Mouse (Mus musculus) kidney, embryonic 14.5 days (tissue): ENCODE data around the gene Cacnb4. TPM values are rescaled to one million over a fixed set of nuclear protein-coding genes. Genes with fewer than 3 reads are reported as not detected.

ENCODE experiments used
- ATAC-seq: fragments of 200-750 bp; cut with Nextera tagmentation; 2 replicates; pipeline ENCODE4 v1.8.0; 2017; ENCODE audit warnings: moderate number of reproducible peaks, mild to moderate bottlenecking, moderate TSS enrichment, moderate library complexity; ENCODE audit not compliant: low FRiP score, low TSS enrichment
- H3K27ac ChIP-seq: fragments of 300-500 bp; sonication (generic); 2 replicates; pipeline ENCODE4 v1.5.1; 2014; ENCODE audit warnings: low read depth, mild to moderate bottlenecking, low read length, moderate library complexity, mixed read lengths
- H3K27me3 ChIP-seq: fragments of 300-500 bp; sonication (generic); 2 replicates; pipeline ENCODE4 v1.6.1; 2014; ENCODE audit warnings: mild to moderate bottlenecking, low read length; ENCODE audit not compliant: control insufficient read depth, insufficient read depth
- H3K36me3 ChIP-seq: fragments of 300-500 bp; sonication (generic); 2 replicates; pipeline ENCODE4 v1.6.1; 2014; ENCODE audit warnings: low read length, mixed read lengths; ENCODE audit not compliant: control insufficient read depth, insufficient read depth
- H3K4me1 ChIP-seq: fragments of 300-500 bp; sonication (generic); 2 replicates; pipeline ENCODE4 v1.6.1; 2014; ENCODE audit warnings: low read length, mixed read lengths; ENCODE audit not compliant: control insufficient read depth, insufficient read depth
- H3K4me2 ChIP-seq: fragments of 300-500 bp; sonication (generic); replicated peaks from 2 replicates; pipeline ENCODE4 v1.6.1; 2014; ENCODE audit warnings: low read depth, mild to moderate bottlenecking, low read length
- H3K4me3 ChIP-seq: fragments of 300-500 bp; sonication (generic); 2 replicates; pipeline ENCODE4 v1.5.1; 2014; ENCODE audit warnings: mild to moderate bottlenecking, low read length
- H3K9ac ChIP-seq: fragments of 300-500 bp; sonication (generic); 2 replicates; pipeline ENCODE4 v1.6.1; 2014; ENCODE audit warnings: low read depth, mild to moderate bottlenecking, low read length, moderate library complexity
- H3K9me3 ChIP-seq: fragments of 300-500 bp; sonication (generic); 2 replicates; pipeline ENCODE4 v1.6.1; 2016; ENCODE audit warnings: low read length; ENCODE audit not compliant: control insufficient read depth
- WGBS: fragments of 180-500 bp; shearing (Covaris S2); extraction: QIAGEN DNeasy Blood & Tissue Kit; methylation state at CpG from one replicate; pipeline ENCODE4 v1.1.7; 2014; 5-methylcytosine and 5-hydroxymethylcytosine counted together
- polyA plus RNA-seq: library from polyadenylated mRNA; unstranded; fragments of >200 nt; fragmentation: Nextera tagmentation; extraction: Ambion mirVana; gene quantifications from 2 replicates; pipeline ENCODE4 v1.2.1, GENCODE M21; 2014

The Cacnb4 gene
- polyA plus RNA-seq, 1 experiment from 2014 or later: 4.3 TPM

- no peak overlapping the region for H3K27ac ChIP-seq
- no peak overlapping the region for H3K4me2 ChIP-seq
- no peak overlapping the region for H3K4me3 ChIP-seq
- WGBS: 37% methylated on average over 5 of the region's 5 CpGs
- H3K4me1 ChIP-seq: no peaks in the 10 kb centered on the region
- peaks cover 9% of the 10 kb centered on the region; the same call in 1 of the 2 replicates for H3K36me3 ChIP-seq
- no peak for ATAC-seq
- H3K9me3 ChIP-seq: no peaks in the 10 kb centered on the region
- H3K27me3 ChIP-seq: no peaks in the 10 kb centered on the region
- H3K9ac ChIP-seq: no peak overlapping the region
These were observed 23.7 kb upstream of the Cacnb4 start for GRCm38 (mm10) chr2:52700352-52700751.

DNA sequence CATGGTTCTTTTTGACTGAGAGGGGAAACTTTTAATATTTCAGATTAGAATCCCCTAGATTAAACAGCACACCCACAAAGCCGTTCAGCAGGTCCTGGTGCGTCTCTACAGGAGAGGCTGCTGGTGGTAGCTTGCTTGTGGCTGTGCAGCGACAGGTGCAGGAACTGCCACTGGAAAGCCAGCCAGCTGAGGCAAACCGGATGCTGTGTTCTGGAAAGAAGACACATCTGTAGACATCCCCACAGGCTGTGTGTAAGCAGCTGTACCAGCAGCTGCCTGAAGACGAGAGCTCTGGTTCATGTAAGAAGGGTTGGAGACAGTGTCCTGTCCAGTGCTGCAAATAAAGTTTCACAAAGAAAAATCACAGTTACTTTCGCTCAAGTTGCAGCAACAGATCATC is 18.0 kb upstream of the Cacnb4 start:
- 53% methylated on average over 6 of the region's 6 CpGs for WGBS
- Histone ChIP-seq H3K27me3 (no peaks in the 10 kb centered on the region), H3K4me3 (no peak overlapping the region), H3K9me3 (no peaks in the 10 kb centered on the region), H3K9ac (no peak overlapping the region), H3K4me2 (no peak overlapping the region), H3K36me3 (peaks cover 2% of the 10 kb centered on the region; the same call in 1 of the 2 replicates), H3K4me1 (no peaks in the 10 kb centered on the region), H3K27ac (no peak overlapping the region)
- no peak for ATAC-seq

GRCm38 (mm10) chr2:52691745-52692144 is 15.1 kb upstream of the Cacnb4 start:
- Histone ChIP-seq H3K4me1 (no peaks in the 10 kb centered on the region), H3K4me3 (no peak overlapping the region), H3K9me3 (no peaks in the 10 kb centered on the region), H3K9ac (no peak overlapping the region), H3K36me3 (no peaks in the 10 kb centered on the region; the same call in 1 of the 2 replicates), H3K27me3 (no peaks in the 10 kb centered on the region), H3K27ac (no peak overlapping the region), H3K4me2 (no peak overlapping the region)
- 85% methylated on average over 4 of the region's 4 CpGs for WGBS
- no peak for ATAC-seq

GRCm38 (mm10) chr2:52686601-52687000 is 10.0 kb upstream of the Cacnb4 start:
- no peak for ATAC-seq
- Histone ChIP-seq H3K4me3 (no peak overlapping the region), H3K4me2 (no peak overlapping the region), H3K27ac (no peak overlapping the region), H3K9me3 (peaks cover 3% of the 10 kb centered on the region; the same call in 1 of the 2 replicates), H3K9ac (no peak overlapping the region), H3K4me1 (no peaks in the 10 kb centered on the region), H3K27me3 (no peaks in the 10 kb centered on the region), H3K36me3 (no peaks in the 10 kb centered on the region)
- 77% methylated on average over 6 of the region's 6 CpGs for WGBS

- H3K4me2 ChIP-seq: no peak overlapping the region
- no peak for ATAC-seq
- no peaks in the 10 kb centered on the region for H3K36me3 ChIP-seq
- H3K4me3 ChIP-seq: no peak overlapping the region
- H3K4me1 ChIP-seq: peaks cover 7% of the 10 kb centered on the region; the same call in 1 of the 2 replicates
- H3K27me3 ChIP-seq: peaks cover 12% of the 10 kb centered on the region
- no peaks in the 10 kb centered on the region for H3K9me3 ChIP-seq
- WGBS: 56% methylated on average over 4 of the region's 4 CpGs
- H3K27ac ChIP-seq: no peak overlapping the region
- H3K9ac ChIP-seq: no peak overlapping the region
These were observed 958 bp upstream of the Cacnb4 start for GRCm38 (mm10) chr2:52677589-52677988.

GRCm38 (mm10) chr2:52676913-52677303 is 277 bp upstream of the Cacnb4 start:
- Histone ChIP-seq H3K9ac (no peak overlapping the region), H3K4me1 (peaks cover 7% of the 10 kb centered on the region; the same call in 1 of the 2 replicates), H3K4me2 (peak overlapping the region; percentile 84), H3K36me3 (no peaks in the 10 kb centered on the region), H3K27ac (no peak overlapping the region), H3K4me3 (peak overlapping the region; percentile 70; the same call in 1 of the 2 replicates), H3K27me3 (peaks cover 12% of the 10 kb centered on the region), H3K9me3 (no peaks in the 10 kb centered on the region)
- no peak; the same call in 1 of the 2 replicates for ATAC-seq
- WGBS: 5% methylated on average over 6 of the region's 6 CpGs

DNA sequence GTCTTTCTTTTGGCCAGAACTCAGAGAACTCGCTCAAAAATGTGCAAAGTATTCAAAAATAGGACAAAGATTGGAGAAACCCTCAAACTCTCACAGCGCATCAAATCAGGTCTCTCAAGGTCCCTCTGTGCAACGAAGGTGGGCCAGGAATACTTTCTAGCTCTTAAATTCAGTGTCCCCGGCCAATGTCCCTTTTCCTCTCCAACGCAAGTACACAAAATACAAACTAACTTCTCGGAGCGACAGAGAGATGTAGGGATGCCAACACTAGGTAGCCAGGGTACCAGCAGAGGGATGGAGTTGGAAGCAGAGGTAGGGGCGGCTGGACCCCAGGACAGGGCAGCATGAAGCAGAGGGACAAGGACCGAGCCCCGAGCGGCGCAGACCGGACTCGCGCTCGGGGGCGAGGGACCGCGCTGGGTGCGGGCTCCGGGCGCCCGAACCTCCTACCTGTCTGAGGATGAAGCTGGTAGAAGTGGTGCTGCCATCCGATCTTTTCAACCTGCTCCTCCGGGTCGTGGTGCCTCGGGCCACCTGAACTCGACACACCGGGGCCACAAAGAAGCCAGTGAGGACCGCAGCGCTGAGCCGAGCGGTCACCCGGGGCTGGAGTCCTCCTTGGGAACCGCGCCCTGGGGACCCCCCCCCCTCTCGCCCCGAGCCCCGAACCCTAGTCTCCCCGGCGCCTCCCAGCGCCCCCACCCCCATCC is 1.2 kb downstream of the Cacnb4 start:
- Histone ChIP-seq H3K4me1 (peaks cover 7% of the 10 kb centered on the region; the same call in 1 of the 2 replicates), H3K9me3 (no peaks in the 10 kb centered on the region), H3K27ac (peak overlapping the region; percentile 80; the same call in 1 of the 2 replicates), H3K36me3 (no peaks in the 10 kb centered on the region), H3K27me3 (peaks cover 12% of the 10 kb centered on the region), H3K4me3 (peak overlapping the region; percentile 70), H3K4me2 (peak overlapping the region; percentile 84), H3K9ac (peak overlapping the region; percentile 70)
- peak; percentile 37 for ATAC-seq
- WGBS: under 1% methylated on average over 36 of the region's 42 CpGs

DNA sequence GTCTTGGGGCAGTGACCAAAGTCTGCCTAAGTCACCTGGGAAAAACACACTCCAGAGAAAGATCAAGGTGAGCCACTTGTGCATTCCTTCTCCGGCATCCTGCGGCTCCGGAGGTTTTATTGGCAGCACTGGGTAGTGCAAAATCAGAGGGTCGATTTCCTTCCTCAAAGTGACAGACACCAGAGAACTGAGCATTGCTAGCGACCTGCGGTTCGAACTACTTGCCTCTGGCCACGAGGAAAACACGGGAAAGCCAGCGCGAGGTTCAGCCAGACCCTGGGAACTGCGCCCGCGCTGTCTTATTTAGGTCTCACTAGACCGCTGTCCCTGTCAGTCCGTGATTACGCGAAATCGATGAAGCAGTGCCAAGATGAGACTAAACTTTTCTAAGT is 1.7 kb downstream of the Cacnb4 start:
- H3K27ac ChIP-seq: no peak overlapping the region
- H3K9ac ChIP-seq: no peak overlapping the region
- H3K4me2 ChIP-seq: peak overlapping the region; percentile 84
- H3K4me1 ChIP-seq: peaks cover 7% of the 10 kb centered on the region; the same call in 1 of the 2 replicates
- H3K9me3 ChIP-seq: no peaks in the 10 kb centered on the region
- no peak for ATAC-seq
- WGBS: under 1% methylated on average over 19 of the region's 19 CpGs
- H3K4me3 ChIP-seq: peak overlapping the region; percentile 70
- peaks cover 12% of the 10 kb centered on the region for H3K27me3 ChIP-seq
- H3K36me3 ChIP-seq: no peaks in the 10 kb centered on the region

- ATAC-seq: no peak
- no peaks in the 10 kb centered on the region for H3K9me3 ChIP-seq
- no peak overlapping the region for H3K4me3 ChIP-seq
- H3K9ac ChIP-seq: no peak overlapping the region
- H3K4me2 ChIP-seq: no peak overlapping the region
- WGBS: 39% methylated on average over 1 of the region's 1 CpGs
- H3K36me3 ChIP-seq: no peaks in the 10 kb centered on the region
- peaks cover 7% of the 10 kb centered on the region; the same call in 1 of the 2 replicates for H3K4me1 ChIP-seq
- no peak overlapping the region for H3K27ac ChIP-seq
- H3K27me3 ChIP-seq: peaks cover 12% of the 10 kb centered on the region
These were observed 3.5 kb downstream of the Cacnb4 start for GRCm38 (mm10) chr2:52673172-52673571.
